Mouse (Mus musculus) retina, postnatal 1 day (tissue): ENCODE results near the gene Crocc.

Source experiments
- DNase-seq: peaks from one replicate; pipeline ENCODE4 v3.0.0-alpha.2; 2012

Gene Crocc

GRCm38 (mm10) chr4:141060426-141061301, at the start of gene Crocc:
TSS of gene Crocc (minus strand) at chr4:141060550.
- peak; percentile 99 for DNase-seq

- DNase-seq, result no peak
Measured at GRCm38 (mm10) chr4:141108196-141108732, 47.9 kb upstream of the Crocc start.

- DNase-seq, result no peak
Measured at GRCm38 (mm10) chr4:141106526-141107183, 46.3 kb upstream of the Crocc start.

- peak; percentile 60 for DNase-seq
Measured at GRCm38 (mm10) chr4:141101855-141102254, 41.5 kb upstream of the Crocc start.

GRCm38 (mm10) chr4:141101291-141101690, 40.9 kb upstream of the Crocc start:
- no peak for DNase-seq

GRCm38 (mm10) chr4:141099956-141100355, 39.6 kb upstream of the Crocc start:
- no peak for DNase-seq

- no peak for DNase-seq
Measured at GRCm38 (mm10) chr4:141098935-141099334, 38.6 kb upstream of the Crocc start.

- peak; percentile 53 for DNase-seq
Measured at GRCm38 (mm10) chr4:141096710-141097109, 36.4 kb upstream of the Crocc start.

GRCm38 (mm10) chr4:141095016-141095415, 34.7 kb upstream of the Crocc start:
- no peak for DNase-seq

GRCm38 (mm10) chr4:141088714-141089113, 28.4 kb upstream of the Crocc start:
- no peak for DNase-seq

- DNase-seq, result no peak
Measured at GRCm38 (mm10) chr4:141088033-141088432, 27.7 kb upstream of the Crocc start, which contains the start of gene Spata21. TSS of gene Spata21 (plus strand) at chr4:141088333.

GRCm38 (mm10) chr4:141086862-141087261, 26.5 kb upstream of the Crocc start:
- DNase-seq, result no peak

GRCm38 (mm10) chr4:141078510-141079137, 18.3 kb upstream of the Crocc start:
- no peak for DNase-seq

GRCm38 (mm10) chr4:141077681-141078509, 17.5 kb upstream of the Crocc start, which contains the start of gene Necap2:
TSS of gene Necap2 (minus strand) at chr4:141078357.
- DNase-seq, result peak; percentile 97

- no peak for DNase-seq
Measured at GRCm38 (mm10) chr4:141076761-141077506, 16.6 kb upstream of the Crocc start.

GRCm38 (mm10) chr4:141074109-141074508, 13.8 kb upstream of the Crocc start:
- no peak for DNase-seq

- DNase-seq, result no peak
Measured at GRCm38 (mm10) chr4:141073661-141074060, 13.3 kb upstream of the Crocc start.

- no peak for DNase-seq
Measured at GRCm38 (mm10) chr4:141072502-141072901, 12.2 kb upstream of the Crocc start.

- DNase-seq, result peak; percentile 82
Measured at GRCm38 (mm10) chr4:141069731-141070130, 9.4 kb upstream of the Crocc start.

- DNase-seq, result no peak
Measured at GRCm38 (mm10) chr4:141068655-141069054, 8.3 kb upstream of the Crocc start.

- DNase-seq, result no peak
Measured at GRCm38 (mm10) chr4:141067516-141068046, 7.2 kb upstream of the Crocc start.
